Mouse (Mus musculus): ENCODE measurements around the gene Crlf2.

Crlf2 gene

GRCm38 (mm10) chr5:109551041-109551765 lies 7.6 kb downstream of the Crlf2 start:
- in situ Hi-C loops (cut with MboI; ENCODE audit: unreplicated experiment in 2 of 2) = loop anchor here (5.0 to 25.0 kb wide), 6 partner anchors 46 to 1286 kb away; partner anchors contain the start of genes Atp5k (in 1 of the 2), Chek2 (in 1 of the 2), Chfr (in 1 of the 2) and Ep400 (in 1 of the 2)

GRCm38 (mm10) chr5:109550225-109550935 lies 8.4 kb downstream of the Crlf2 start:
- in situ Hi-C loops (cut with MboI; ENCODE audit: unreplicated experiment in 2 of 2) = loop anchor here (5.0 to 25.0 kb wide), 6 partner anchors 47 to 1287 kb away; partner anchors contain the start of genes Atp5k (in 1 of the 2), Chek2 (in 1 of the 2), Chfr (in 1 of the 2) and Ep400 (in 1 of the 2)

- in situ Hi-C loops (cut with MboI; ENCODE audit: unreplicated experiment in 2 of 2) = no loop called here
Measured at GRCm38 (mm10) chr5:109548712-109549111, 10.1 kb downstream of the Crlf2 start.

- in situ Hi-C loops (cut with MboI; ENCODE audit: unreplicated experiment in 2 of 2) = no loop called here
Measured at GRCm38 (mm10) chr5:109547112-109547511, 11.7 kb downstream of the Crlf2 start.

- in situ Hi-C loops (cut with MboI; ENCODE audit: unreplicated experiment in 2 of 2) = loop anchor here in 1 of 2 experiments (5.0 kb wide), 1 partner anchor 88 kb away; no protein-coding TSS in a partner anchor
Measured at GRCm38 (mm10) chr5:109509679-109510078, 49.1 kb downstream of the Crlf2 start.

GRCm38 (mm10) chr5:109506729-109507128 lies 52.1 kb downstream of the Crlf2 start:
- in situ Hi-C loops (cut with MboI; ENCODE audit: unreplicated experiment in 2 of 2) = loop anchor here in 1 of 2 experiments (5.0 kb wide), 1 partner anchor 91 kb away; no protein-coding TSS in a partner anchor
